Mouse (Mus musculus): ENCODE measurements around the gene E030025P04Rik. TPM values are rescaled to one million over a fixed set of nuclear protein-coding genes. Genes with fewer than 3 reads are reported as not detected.

E030025P04Rik gene
- polyA plus RNA-seq, 1 experiment from 2014 or later, result not detected

Other genes with a start within 250 kb of the E030025P04Rik start
- gene Axin2, start 224.0 kb downstream of the E030025P04Rik start, polyA plus RNA-seq (2015; fragmentation: Nextera tagmentation; extraction: Ambion mirVana), result 4.7 and 5.4 TPM in 2 replicates
- gene Rgs9, start 153.8 kb upstream of the E030025P04Rik start, polyA plus RNA-seq (2015; fragmentation: Nextera tagmentation; extraction: Ambion mirVana), result 3.6 and 4.2 TPM in 2 replicates
- gene Gna13, start 218.5 kb upstream of the E030025P04Rik start, polyA plus RNA-seq (2015; fragmentation: Nextera tagmentation; extraction: Ambion mirVana), result 32.2 and 32.7 TPM in 2 replicates

Data from intestine, embryonic 15.5 days (tissue).